Mouse (Mus musculus) E14TG2a.4 (cell line): ENCODE measurements around the gene Gstm2.
"Not testable (repeated sequence)": the region's sequence is repeated elsewhere in the genome, so short reads cannot be mapped to it uniquely, and the experiment has no call there.

Experiments
- H3K27me3 ChIP-seq: 2 replicates; pipeline ENCODE4 v1.6.1; 2014; ENCODE audit warnings: low read length, control low read depth; ENCODE audit not compliant: insufficient read depth
- H3K36me3 ChIP-seq: 2 replicates; pipeline ENCODE4 v1.6.1; 2014; ENCODE audit warnings: low read length, control low read depth; ENCODE audit not compliant: insufficient read depth
- H3K4me1 ChIP-seq: replicated peaks from 2 replicates; pipeline ENCODE4 v1.6.1; 2014; ENCODE audit warnings: low read depth, low read length, control low read depth
- H3K4me3 ChIP-seq: replicated peaks from 2 replicates; pipeline ENCODE4 v1.5.1; 2014; ENCODE audit warnings: mild to moderate bottlenecking, low read length
- H3K9me3 ChIP-seq: 2 replicates; pipeline ENCODE4 v1.6.1; 2014; ENCODE audit warnings: low read length, control low read depth
- CTCF ChIP-seq: conservative IDR thresholded peaks from 2 replicates; pipeline ENCODE4 v1.5.1; 2014; ENCODE audit warnings: low read length
- NANOG ChIP-seq: IDR thresholded peaks from 2 replicates; pipeline ENCODE4 v1.6.1; 2014; ENCODE audit warnings: borderline replicate concordance, low read length, mixed read lengths
- POU5F1 ChIP-seq: IDR thresholded peaks from 2 replicates; pipeline ENCODE4 v1.6.1; 2014; ENCODE audit warnings: low read length, borderline replicate concordance

Gstm2 gene

GRCm38 (mm10) chr3:107986041-107986562 is at the start of gene Gstm2:
Gstm2 (minus strand) TSS chr3:107986453.
- TF ChIP-seq NANOG, result no peak
- no peak for TF ChIP-seq POU5F1
- TF ChIP-seq CTCF, result no peak
- no peaks in the 10 kb centered on the region for H3K9me3 ChIP-seq
- H3K36me3 ChIP-seq, result no peaks in the 10 kb centered on the region
- peak within 1 kb of the TSS; percentile 41; the same call in 1 of the 2 replicates for H3K4me3 ChIP-seq
- no peaks in the 10 kb centered on the region for H3K27me3 ChIP-seq
- H3K4me1 ChIP-seq, result peaks cover 16% of the 10 kb centered on the region

- no peaks in the 10 kb centered on the region for H3K4me1 ChIP-seq
- H3K9me3 ChIP-seq, result no peaks in the 10 kb centered on the region
- peaks cover 7% of the 10 kb centered on the region for H3K27me3 ChIP-seq
- no peak overlapping the region for H3K4me3 ChIP-seq
- H3K36me3 ChIP-seq, result no peaks in the 10 kb centered on the region
- TF ChIP-seq POU5F1, result no peak
- no peak for TF ChIP-seq CTCF
- no peak for TF ChIP-seq NANOG
Observed at GRCm38 (mm10) chr3:108033156-108033555, 46.9 kb upstream of the Gstm2 start.

GRCm38 (mm10) chr3:108032113-108032512 is 45.9 kb upstream of the Gstm2 start:
- no peaks in the 10 kb centered on the region for H3K4me1 ChIP-seq
- TF ChIP-seq POU5F1 (no peak), NANOG (no peak), CTCF (no peak)
- no peak overlapping the region for H3K4me3 ChIP-seq
- H3K36me3 ChIP-seq, result no peaks in the 10 kb centered on the region
- H3K9me3 ChIP-seq, result no peaks in the 10 kb centered on the region
- peaks cover 7% of the 10 kb centered on the region for H3K27me3 ChIP-seq

GRCm38 (mm10) chr3:108028641-108029365 is 42.5 kb upstream of the Gstm2 start:
- H3K4me1 ChIP-seq, result no peaks in the 10 kb centered on the region

GRCm38 (mm10) chr3:108026597-108026996 is 40.3 kb upstream of the Gstm2 start:
- Histone ChIP-seq H3K9me3 (no peaks in the 10 kb centered on the region), H3K4me1 (peaks cover 8% of the 10 kb centered on the region), H3K4me3 (no peak overlapping the region), H3K27me3 (peaks cover 17% of the 10 kb centered on the region), H3K36me3 (no peaks in the 10 kb centered on the region)
- no peak for TF ChIP-seq POU5F1
- no peak for TF ChIP-seq NANOG
- no peak for TF ChIP-seq CTCF

More at GRCm38 (mm10) chr3:108028641-108029365, 42.5 kb upstream of the Gstm2 start:
- no peak overlapping the region for H3K4me3 ChIP-seq
- no peak for TF ChIP-seq POU5F1
- no peak for TF ChIP-seq NANOG
- TF ChIP-seq CTCF, result no peak
- no peaks in the 10 kb centered on the region for H3K36me3 ChIP-seq
- no peaks in the 10 kb centered on the region for H3K9me3 ChIP-seq
- peaks cover 7% of the 10 kb centered on the region; the same call in 1 of the 2 replicates for H3K27me3 ChIP-seq

GRCm38 (mm10) chr3:108026049-108026448 is 39.8 kb upstream of the Gstm2 start:
- Histone ChIP-seq H3K36me3 (no peaks in the 10 kb centered on the region), H3K9me3 (no peaks in the 10 kb centered on the region)
- TF ChIP-seq NANOG, result no peak
- no peak for TF ChIP-seq CTCF
- TF ChIP-seq POU5F1, result no peak

GRCm38 (mm10) chr3:108025318-108025717 is 39.1 kb upstream of the Gstm2 start:
- peaks cover 8% of the 10 kb centered on the region for H3K4me1 ChIP-seq
- no peak for TF ChIP-seq POU5F1
- TF ChIP-seq NANOG, result no peak
- TF ChIP-seq CTCF, result no peak

More at GRCm38 (mm10) chr3:108026049-108026448, 39.8 kb upstream of the Gstm2 start:
- no peak overlapping the region for H3K4me3 ChIP-seq
- peaks cover 17% of the 10 kb centered on the region for H3K27me3 ChIP-seq
- peaks cover 8% of the 10 kb centered on the region for H3K4me1 ChIP-seq

GRCm38 (mm10) chr3:108022650-108023049 is 36.4 kb upstream of the Gstm2 start:
- TF ChIP-seq NANOG (no peak), POU5F1 (no peak), CTCF (no peak)
- peaks cover 19% of the 10 kb centered on the region; the same call in 1 of the 2 replicates for H3K27me3 ChIP-seq

More at GRCm38 (mm10) chr3:108025318-108025717, 39.1 kb upstream of the Gstm2 start:
- Histone ChIP-seq H3K9me3 (no peaks in the 10 kb centered on the region), H3K27me3 (peaks cover 23% of the 10 kb centered on the region), H3K4me3 (no peak overlapping the region), H3K36me3 (no peaks in the 10 kb centered on the region)

GRCm38 (mm10) chr3:108020351-108021022 is 34.2 kb upstream of the Gstm2 start:
- H3K9me3 ChIP-seq, H3K4me3 ChIP-seq, H3K36me3 ChIP-seq: not testable (repeated sequence)
- H3K4me1 ChIP-seq, result peaks cover 31% of the 10 kb centered on the region
- H3K27me3 ChIP-seq, result peaks cover 23% of the 10 kb centered on the region; the same call in 1 of the 2 replicates

More at GRCm38 (mm10) chr3:108022650-108023049, 36.4 kb upstream of the Gstm2 start:
- Histone ChIP-seq H3K36me3 (no peaks in the 10 kb centered on the region), H3K4me3 (no peak overlapping the region), H3K9me3 (no peaks in the 10 kb centered on the region), H3K4me1 (peaks cover 17% of the 10 kb centered on the region)

- H3K9me3 ChIP-seq, H3K4me3 ChIP-seq: not testable (repeated sequence)
- H3K4me1 ChIP-seq, result peaks cover 31% of the 10 kb centered on the region
- H3K36me3 ChIP-seq, result peaks cover 20% of the 10 kb centered on the region
- H3K27me3 ChIP-seq, result peaks cover 23% of the 10 kb centered on the region; the same call in 1 of the 2 replicates
Observed at GRCm38 (mm10) chr3:108019226-108019625, 33.0 kb upstream of the Gstm2 start.
